Mouse (Mus musculus): ENCODE results near the gene 1600012H06Rik.
"Not testable (repeated sequence)": the region's sequence is repeated elsewhere in the genome, so short reads cannot be mapped to it uniquely, and the experiment has no call there.

The 1600012H06Rik gene

DNA sequence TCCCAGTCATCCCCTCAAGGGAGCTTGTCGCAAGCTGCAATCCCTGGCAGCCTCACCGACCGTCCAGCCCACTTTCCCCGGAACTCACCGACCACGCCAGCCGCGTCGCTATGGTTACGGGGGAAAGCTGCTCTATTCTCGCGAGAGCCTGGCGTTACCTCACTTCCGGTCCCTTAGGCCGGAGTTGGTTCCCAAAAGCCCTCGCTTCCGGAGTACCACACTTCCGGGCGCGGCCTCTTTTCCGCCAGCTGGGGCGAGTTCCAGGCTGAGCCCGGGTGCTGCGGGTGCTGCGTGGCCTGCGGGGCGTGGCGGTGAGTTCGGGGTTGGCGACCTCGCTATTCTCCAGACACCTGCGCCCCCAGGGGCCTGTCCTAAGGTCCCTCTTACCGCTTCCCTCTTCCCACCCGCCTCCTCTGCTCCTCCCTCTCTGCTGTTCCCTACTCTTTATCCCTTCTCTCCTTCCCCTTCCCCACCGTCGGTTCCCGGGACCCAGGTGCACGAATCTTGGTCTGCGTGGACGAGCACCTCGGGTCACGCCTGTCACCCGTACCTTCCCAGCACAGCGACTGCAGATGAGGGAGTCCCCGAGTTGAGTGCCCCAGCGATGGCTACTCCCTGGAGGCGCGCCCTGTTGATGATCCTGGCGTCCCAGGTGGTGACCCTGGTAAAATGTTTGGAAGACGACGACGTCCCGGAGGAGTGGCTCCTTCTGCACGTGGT is at the start of gene 1600012H06Rik, which contains the start of gene Wdr27:
TSS of gene 1600012H06Rik (plus strand) at position 176 of the 720 bp plus-strand sequence.
TSS of gene Wdr27 (minus strand) at position 150 of the 720 bp plus-strand sequence.
- DNase-seq: peak; percentile 100

- DNase-seq: not testable (repeated sequence)
Measured at GRCm38 (mm10) chr17:14895058-14895457, 47.9 kb upstream of the 1600012H06Rik start.

- DNase-seq: peak; percentile 68
Measured at GRCm38 (mm10) chr17:14898972-14899371, 44.0 kb upstream of the 1600012H06Rik start.

DNA sequence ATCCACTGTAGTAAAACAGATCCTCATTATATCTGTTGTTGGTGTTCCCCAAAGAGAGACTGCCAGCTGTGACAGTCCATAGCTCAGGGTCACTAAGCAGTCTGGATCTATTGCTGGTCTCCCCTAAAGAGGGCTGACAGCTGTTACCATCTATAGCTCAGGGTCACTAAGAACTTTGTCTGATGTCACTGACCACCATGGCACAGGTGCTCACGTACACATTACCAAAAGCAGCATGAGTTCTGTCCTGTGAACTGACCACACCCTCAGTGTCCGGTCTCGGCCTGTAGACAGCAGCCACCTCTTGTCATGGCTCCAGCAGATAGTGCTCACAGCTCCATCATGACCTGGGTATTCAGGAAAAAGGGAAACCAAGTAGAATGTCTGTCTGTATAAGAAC is 39.8 kb upstream of the 1600012H06Rik start:
- DNase-seq: peak; percentile 81

GRCm38 (mm10) chr17:14904206-14904605 is 38.8 kb upstream of the 1600012H06Rik start:
- DNase-seq: peak; percentile 81

DNA sequence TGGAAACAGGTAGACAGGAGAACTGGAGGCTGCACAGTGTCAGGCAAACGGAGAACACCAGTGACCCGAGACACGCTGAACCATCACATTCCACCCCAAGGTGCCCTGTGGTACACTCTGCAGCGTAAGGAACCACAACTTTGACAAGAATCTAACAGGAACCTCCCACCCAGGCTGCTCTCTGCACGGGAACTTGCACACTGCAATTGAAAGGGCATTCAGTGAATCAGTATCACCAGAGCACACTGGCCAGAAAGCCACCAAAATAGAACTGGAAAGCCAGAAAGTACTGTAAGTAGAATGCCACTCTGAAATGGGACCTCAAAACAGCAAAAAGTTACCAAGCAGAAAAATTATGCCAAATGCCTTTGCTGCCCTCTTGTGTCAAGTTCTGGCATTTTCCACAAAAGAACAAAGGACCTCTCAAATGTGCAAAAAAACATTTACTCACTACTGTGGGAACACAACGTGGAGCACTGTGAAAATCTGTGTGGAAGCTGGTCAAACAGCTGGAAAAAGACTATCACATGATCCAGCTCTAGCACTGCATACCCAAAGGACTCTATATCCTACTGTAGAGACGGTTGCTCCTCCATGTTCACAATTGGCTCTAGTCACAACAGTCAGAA is 38.2 kb upstream of the 1600012H06Rik start:
- peak; percentile 83 for DNase-seq

DNA sequence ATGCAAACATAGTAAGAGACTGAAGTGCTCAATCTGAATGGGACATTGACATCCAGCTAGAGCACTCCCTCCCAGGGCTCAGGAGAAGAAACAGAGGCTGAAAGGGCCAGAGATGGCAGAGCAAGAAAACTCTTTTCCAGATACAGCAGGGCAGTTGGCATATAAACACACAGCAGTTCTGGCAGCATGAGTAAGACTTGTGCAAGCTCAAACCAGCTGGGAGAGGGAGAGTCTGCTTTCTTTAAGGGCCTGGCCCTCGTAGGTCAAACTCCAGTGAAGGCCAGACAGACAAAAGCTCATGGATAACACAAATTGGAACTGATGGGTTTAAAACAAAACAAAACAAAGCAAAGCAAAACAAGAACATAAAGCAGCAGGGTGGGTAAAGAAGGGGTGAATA is 36.4 kb upstream of the 1600012H06Rik start:
- DNase-seq: peak; percentile 81

DNA sequence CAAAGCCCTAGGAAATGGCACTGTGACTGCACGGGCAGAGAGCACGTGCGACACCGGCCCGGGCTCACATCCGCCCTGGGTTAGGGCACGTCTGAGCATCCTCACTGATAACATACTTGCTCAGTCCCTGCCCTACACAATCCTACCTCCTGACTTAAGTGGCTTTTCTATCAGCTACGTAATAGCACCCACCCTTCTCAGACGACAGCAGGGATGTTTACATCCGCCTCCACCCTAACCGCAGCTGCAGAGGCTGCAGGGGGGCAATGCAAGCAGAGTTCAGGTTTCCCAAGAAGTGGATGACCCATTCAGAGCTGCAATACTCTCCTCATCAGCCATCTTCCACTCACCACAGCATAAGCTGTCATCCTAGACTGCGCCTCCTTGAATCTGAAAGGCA is 35.8 kb upstream of the 1600012H06Rik start:
- DNase-seq: no peak

DNA sequence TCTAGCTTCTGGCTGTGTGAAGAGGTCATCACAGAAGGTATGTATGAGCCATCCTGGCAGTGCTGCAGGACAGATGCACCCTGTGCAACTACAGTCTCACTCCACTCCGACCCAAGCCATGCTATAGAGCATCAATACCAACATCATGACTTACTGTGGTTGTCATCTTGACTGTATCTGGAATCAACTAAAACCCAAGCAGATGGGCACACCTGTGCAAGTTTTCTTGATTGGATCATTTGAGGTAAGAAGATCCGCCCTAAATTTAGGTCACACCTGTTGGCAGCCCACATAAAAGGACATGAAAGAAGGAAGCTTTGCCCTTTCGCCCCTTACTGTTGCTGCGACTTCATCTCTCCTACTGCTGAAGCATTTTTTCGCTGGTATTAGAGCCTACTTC is 33.7 kb upstream of the 1600012H06Rik start:
- DNase-seq: peak; percentile 31

DNA sequence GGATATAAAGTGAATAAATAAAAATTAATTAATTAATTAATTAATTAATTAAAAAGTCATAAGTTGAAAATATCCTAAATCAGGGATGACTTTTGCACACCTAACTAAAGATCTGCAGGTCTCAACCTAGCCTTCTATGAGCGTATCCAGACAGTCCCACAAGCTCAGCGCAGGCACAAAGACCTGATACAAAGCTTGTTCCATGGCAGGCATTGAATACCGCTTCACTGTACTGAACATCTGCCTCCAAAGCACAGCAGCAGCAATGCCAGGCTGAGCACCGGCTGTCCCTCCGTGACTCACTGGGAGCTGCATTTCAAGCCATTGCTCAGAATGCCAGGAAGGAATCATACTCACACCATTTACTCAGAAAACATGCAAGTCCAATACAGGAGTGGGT is 32.2 kb upstream of the 1600012H06Rik start:
- DNase-seq: peak; percentile 56

DNA sequence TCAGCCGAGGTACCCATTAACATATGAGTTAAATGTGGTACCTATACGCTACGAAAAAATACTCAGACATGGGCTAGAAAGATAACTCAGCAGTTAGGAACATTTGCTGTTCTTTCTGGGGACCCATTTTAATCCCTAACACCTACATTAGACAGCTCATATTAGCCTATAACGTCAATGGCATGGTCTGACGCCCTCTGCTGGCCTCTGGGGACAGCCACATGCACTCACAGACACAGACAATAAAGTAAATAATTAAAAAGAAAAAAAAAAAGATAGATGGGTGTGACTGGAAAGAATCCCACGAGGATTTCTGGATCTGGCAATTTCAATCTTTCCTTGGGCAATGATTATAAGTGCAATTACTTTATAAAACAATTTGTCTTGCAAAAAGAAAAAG is 30.6 kb upstream of the 1600012H06Rik start:
- DNase-seq: peak; percentile 29

GRCm38 (mm10) chr17:14912981-14913380 is 30.0 kb upstream of the 1600012H06Rik start:
- DNase-seq: peak; percentile 33

DNA sequence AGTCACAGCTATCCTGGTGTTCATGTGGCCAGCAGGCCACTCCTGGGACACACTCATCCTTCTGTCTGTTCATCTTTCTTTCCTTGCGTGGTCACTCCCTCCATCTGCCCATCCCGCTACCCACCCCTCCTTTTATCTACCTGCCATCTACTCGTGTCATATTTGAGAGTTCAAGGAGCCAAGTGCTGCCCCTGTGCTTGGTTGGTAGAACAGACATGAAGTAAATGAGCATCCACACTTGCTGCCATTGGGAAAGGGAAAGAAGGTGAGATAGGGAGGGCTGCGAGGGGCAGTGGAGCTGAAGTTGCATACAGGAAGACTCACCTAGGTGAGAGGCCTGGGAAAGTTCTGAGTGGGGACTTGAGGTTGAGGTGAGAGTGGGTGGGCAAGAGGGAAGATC is 28.6 kb upstream of the 1600012H06Rik start:
- DNase-seq: peak; percentile 79

- DNase-seq: no peak
Measured at GRCm38 (mm10) chr17:14917866-14918265, 25.1 kb upstream of the 1600012H06Rik start.

DNA sequence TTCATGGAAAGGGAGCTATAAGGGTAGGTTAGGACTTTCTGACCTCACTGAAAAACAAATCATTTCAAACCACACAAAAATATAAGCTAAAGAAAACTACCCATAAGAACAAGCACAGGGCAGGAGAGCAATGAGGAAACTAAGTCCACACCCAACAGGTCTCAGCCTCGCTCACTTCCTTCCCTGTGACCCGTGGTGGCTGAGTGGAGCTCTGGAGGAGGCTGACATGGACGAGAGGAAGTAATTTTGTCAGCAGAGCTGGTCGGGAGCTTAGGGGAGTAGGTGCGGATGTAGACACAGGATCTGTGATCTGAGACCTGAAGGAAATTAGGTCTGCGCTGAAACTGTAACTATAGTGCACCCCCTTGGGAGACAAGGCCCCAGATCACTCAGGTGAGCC is 21.4 kb upstream of the 1600012H06Rik start:
- DNase-seq: no peak

GRCm38 (mm10) chr17:14927644-14928218 is 15.3 kb upstream of the 1600012H06Rik start:
- DNase-seq: no peak

DNA sequence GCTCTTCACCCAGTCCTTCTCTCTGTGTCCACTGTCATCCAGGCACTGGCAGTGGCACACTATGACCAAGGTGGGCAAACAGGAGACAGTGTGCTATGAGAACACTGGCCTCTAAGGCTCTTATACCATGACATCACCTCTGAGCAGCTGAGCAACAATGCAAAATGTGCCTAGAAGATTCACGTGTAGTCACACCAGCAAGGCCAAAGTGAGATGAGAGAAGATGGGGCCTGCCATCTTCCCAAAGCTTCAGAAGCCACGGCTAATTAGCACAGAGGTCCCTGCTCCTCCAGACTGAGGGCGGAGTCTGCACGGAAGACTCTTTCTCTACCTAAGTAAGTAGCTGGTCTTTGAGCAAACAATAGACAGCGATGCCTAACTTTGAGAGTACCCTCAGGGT is 14.4 kb upstream of the 1600012H06Rik start:
- DNase-seq: peak; percentile 55

DNA sequence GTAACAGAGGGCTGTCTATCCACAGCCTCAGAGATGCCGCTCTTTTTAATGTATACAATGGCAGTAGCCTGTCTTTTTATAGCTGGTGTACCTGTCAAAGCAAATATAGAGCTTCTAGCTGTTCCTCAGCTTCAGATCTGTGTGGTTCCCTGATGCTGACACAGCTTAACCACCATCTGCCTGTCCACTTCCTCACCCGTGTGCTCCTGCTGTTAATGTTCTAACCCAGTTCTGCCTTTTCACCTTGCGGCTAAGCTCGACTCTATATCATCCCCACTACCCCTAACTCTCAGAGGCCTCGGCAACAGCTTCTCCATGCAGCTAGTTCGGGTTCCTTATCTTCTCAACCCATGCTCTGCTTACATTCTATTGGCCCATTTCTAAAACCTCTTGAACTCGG is 12.3 kb upstream of the 1600012H06Rik start:
- peak; percentile 29 for DNase-seq

DNA sequence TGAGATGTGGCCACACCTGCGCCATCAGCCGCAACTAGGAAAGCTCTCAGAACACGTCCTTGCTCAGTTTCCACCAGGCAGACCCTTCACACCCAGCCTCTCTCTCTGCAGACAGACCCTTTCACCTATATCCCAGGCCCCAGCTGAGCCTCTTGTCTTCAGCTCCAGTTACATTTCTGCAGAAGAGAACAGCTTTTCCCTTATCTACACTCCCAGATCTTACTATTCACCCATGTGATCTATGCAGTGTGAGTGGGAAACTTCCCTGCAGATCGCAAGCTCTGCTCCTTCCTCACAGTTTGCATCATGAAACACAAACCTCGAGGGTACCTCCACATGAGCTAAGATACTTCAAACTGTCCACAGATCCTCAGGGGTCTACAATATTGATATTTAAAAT is 11.5 kb upstream of the 1600012H06Rik start:
- no peak for DNase-seq

DNA sequence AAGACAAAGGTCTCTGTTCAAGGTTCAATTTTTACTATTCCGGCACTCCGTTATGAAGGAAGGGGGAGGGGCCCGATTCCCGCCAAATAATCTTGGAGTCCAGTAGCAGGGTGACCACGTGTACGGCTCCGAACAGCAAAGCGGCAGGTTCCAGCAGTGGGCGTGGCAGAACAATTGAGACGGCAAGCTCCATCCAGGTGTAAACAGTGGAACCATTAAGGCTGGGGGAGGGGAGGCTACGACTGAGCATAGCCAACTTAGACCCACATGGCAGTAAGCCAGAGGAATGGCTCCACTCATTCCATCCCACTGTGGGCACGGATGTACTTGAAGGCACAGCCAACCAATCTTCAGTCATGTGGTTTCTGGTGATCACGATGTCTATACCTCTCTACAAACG is 7.7 kb upstream of the 1600012H06Rik start:
- peak; percentile 87 for DNase-seq

DNA sequence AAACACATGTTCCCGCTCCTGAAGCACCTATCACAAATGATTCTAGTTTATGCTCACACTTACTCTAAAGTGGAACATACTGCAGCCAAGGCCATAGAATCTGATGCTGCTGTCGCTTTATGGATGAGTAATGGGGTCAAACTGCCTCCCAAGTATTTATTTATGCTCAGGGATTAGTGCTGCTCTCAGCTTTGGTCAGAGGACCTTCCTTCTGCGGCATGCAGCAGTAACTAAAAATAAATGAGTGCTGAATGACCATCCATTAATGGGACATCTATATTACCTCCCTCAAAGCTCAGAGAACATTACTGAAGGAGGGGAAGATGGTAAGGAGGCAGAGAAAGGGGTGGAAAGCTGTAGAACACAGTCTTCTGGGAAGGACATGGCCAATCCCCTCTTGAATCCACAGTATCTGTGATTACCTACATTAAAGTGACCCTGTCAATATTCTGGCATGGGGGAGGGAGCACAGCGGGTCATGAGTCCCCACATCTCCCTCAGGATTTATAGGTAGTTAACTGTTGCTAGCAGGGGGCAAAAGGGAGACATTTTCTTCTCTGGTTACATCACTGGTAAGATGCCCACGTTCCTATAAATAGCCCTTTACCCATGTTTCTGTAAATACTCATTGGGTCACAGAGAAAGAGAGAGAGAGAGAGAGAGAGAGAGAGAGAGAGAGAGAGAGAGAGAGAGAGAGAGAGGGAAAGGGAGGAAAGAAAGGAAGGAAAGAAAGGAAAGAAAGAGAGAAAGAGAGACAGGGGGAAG is 7.0 kb upstream of the 1600012H06Rik start:
- DNase-seq: no peak

- peak; percentile 92 for DNase-seq
Measured at GRCm38 (mm10) chr17:14942181-14942580, 803 bp upstream of the 1600012H06Rik start.

DNA sequence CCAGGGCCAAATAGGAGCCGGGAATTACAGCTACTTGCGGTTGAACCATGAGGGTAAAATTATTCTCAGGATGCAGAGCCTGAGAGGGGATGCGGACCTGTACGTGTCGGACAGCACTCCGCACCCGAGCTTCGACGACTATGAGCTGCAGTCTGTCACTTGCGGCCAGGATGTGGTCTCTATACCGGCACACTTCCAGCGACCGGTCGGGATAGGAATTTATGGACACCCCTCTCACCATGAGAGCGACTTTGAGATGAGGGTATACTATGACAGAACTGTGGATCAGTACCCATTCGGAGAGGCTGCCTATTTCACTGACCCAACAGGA is 710 bp downstream of the 1600012H06Rik start:
- DNase-seq: no peak
